Mouse (Mus musculus): Measurements from ENCODE around the gene Klk11. TPM values are rescaled to one million over a fixed set of nuclear protein-coding genes. Genes with fewer than 3 reads are reported as not detected.

Gene Klk11
- polyA plus RNA-seq, 2 experiments from 2014 or later, result 0.36 TPM; not detected in 1

DNA sequence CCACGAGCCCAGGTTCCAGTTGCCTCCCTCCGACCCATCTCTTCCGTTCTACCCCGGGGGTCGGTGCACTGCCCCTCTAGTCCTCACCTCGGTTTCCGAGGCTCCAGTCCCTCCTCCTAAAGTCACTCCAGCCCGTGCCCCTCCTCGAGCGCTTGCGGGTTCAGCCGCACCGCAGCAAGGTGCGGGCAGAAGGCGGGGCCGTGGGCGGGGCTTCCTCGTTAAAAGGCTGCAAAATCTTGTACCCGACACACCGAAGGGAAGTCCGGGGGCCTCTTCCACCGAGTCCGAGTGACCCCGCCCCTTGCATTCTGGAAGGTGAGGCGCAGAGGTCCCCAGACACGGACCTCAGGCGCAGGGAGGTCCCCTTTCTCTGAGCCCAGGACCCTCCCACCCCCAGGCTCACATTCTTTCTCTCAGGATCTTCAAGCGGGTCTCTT, 22.9 kb downstream of the Klk11 start, which contains the start of gene Klk8:
Gene Klk8, plus strand, starts transcription at position 245 of the 437 bp plus-strand sequence.
- peak; percentile 62 for ATAC-seq

- peak; percentile 73 for ATAC-seq
These were observed 23.5 kb downstream of the Klk11 start for GRCm38 (mm10) chr7:43797844-43798462.

- ATAC-seq, result no peak
These were observed 25.5 kb downstream of the Klk11 start for GRCm38 (mm10) chr7:43799876-43800275.

- ATAC-seq, result no peak
These were observed 36.6 kb downstream of the Klk11 start, which contains the start of gene Klk7 for GRCm38 (mm10) chr7:43810994-43811393. Gene Klk7, plus strand, starts transcription at chr7:43811294.

- no peak for ATAC-seq
These were observed 40.8 kb downstream of the Klk11 start for GRCm38 (mm10) chr7:43815211-43815610.

GRCm38 (mm10) chr7:43816746-43817145, 42.3 kb downstream of the Klk11 start:
- ATAC-seq, result no peak

- ATAC-seq, result no peak
These were observed 47.2 kb downstream of the Klk11 start for GRCm38 (mm10) chr7:43821581-43821980.

- no peak for ATAC-seq
These were observed 49.8 kb downstream of the Klk11 start, which contains the start of gene Klk6 for GRCm38 (mm10) chr7:43824199-43824598. Gene Klk6, plus strand, starts transcription at chr7:43824499.

DNA sequence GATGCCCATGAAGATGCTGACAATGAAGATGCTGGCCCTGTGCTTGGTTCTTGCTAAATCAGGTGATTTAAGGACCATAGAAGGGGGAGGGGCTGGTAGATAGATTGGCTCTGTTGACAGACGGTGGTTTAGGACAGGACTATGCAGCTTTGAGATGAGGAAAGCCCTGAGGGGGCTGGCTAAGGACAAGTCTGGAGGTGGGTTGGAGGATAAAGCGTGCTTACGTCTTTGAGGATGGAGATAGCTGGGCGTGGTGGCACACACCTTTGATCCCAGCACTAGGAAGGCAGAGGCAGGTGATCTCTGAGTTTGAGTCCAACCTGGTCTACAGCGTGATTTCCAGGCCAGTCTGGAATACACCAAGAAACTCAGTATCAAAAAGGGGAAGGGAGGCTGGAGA, 51.7 kb downstream of the Klk11 start:
- ATAC-seq, result no peak

DNA sequence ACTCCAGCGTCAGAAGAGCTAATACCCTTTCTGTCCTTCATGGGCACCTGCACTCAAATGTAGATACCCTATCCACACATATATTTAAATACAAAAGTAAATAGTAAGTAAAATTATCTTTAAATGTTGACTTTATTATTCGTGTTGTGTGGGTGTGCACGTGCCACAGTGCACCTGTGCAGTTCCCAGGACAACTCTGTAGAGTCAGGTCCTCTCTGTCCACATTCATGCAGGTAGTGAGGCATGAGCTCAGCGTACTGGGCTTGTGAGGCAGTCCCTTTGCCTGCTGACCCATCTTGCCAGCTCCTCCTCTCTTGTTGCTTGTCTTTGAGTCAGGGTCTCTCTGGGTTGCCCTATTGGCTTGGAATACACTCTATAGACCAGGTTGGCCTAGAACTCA, 53.3 kb downstream of the Klk11 start:
- no peak for ATAC-seq

Other genes starting within 250 kb of the Klk11 start
- not detected for gene Cd33, start 230.2 kb upstream of the Klk11 start, polyA plus RNA-seq (2017; shearing (Covaris generic))
- 1 to 10 TPM; 3.2 to 3.4 TPM for gene Zfp658, start 212.3 kb upstream of the Klk11 start, polyA plus RNA-seq (2017; shearing (Covaris generic))
- gene Zfp719, start 195.0 kb upstream of the Klk11 start, polyA plus RNA-seq (2017; shearing (Covaris generic)), result 10 to 100 TPM in 1 of 2 experiments, 1 to 10 TPM in 1; 9.4 to 10.9 TPM
- gene Zfp819, start 167.4 kb upstream of the Klk11 start, polyA plus RNA-seq (2017; shearing (Covaris generic)), result under 1 TPM in 1 of 2 experiments, not detected in 1; 0.20 TPM
- gene Ceacam18, start 139.9 kb upstream of the Klk11 start, polyA plus RNA-seq (2017; shearing (Covaris generic)), result not detected
- gene Siglece, start 114.4 kb upstream of the Klk11 start, polyA plus RNA-seq (2017; shearing (Covaris generic)), result under 1 TPM in 1 of 2 experiments, not detected in 1; 0.34 TPM
- 1 to 10 TPM; 1.2 to 1.3 TPM for gene Ctu1, start 102.6 kb upstream of the Klk11 start, polyA plus RNA-seq (2017; shearing (Covaris generic))
- not detected for gene Klk14, start 84.2 kb upstream of the Klk11 start, polyA plus RNA-seq (2017; shearing (Covaris generic))
- not detected for gene Klk13, start 62.0 kb upstream of the Klk11 start, polyA plus RNA-seq (2017; shearing (Covaris generic))
- not detected for gene Klk12, start 5.7 kb upstream of the Klk11 start, polyA plus RNA-seq (2017; shearing (Covaris generic))
- under 1 TPM in 1 of 2 experiments, not detected in 1; 0.32 TPM for gene Klk10, start 6.4 kb downstream of the Klk11 start, polyA plus RNA-seq (2017; shearing (Covaris generic))
- gene Klk9, start 17.3 kb downstream of the Klk11 start, polyA plus RNA-seq (2017; shearing (Covaris generic)), result not detected
- gene Klk8, start 23.0 kb downstream of the Klk11 start, polyA plus RNA-seq (2017; shearing (Covaris generic)), result 100 to 1,000 TPM; 179 to 197 TPM
- not detected for gene Klk7, start 36.7 kb downstream of the Klk11 start, polyA plus RNA-seq (2017; shearing (Covaris generic))
- gene Klk6, start 49.9 kb downstream of the Klk11 start, polyA plus RNA-seq (2017; shearing (Covaris generic)), result not detected
- gene Klk5, start 67.4 kb downstream of the Klk11 start, polyA plus RNA-seq (2017; shearing (Covaris generic)), result not detected
- not detected for gene Klk4, start 106.6 kb downstream of the Klk11 start, polyA plus RNA-seq (2017; shearing (Covaris generic))
- gene Klk15, start 159.1 kb downstream of the Klk11 start, polyA plus RNA-seq (2017; shearing (Covaris generic)), result not detected
- gene Klk1b8, start 176.1 kb downstream of the Klk11 start, polyA plus RNA-seq (2017; shearing (Covaris generic)), result not detected
- not detected for gene Klk1b1, start 192.1 kb downstream of the Klk11 start, polyA plus RNA-seq (2017; shearing (Covaris generic))
- gene Klk1b9, start 201.5 kb downstream of the Klk11 start, polyA plus RNA-seq (2017; shearing (Covaris generic)), result not detected
- gene Klk1b11, start 221.3 kb downstream of the Klk11 start, polyA plus RNA-seq (2017; shearing (Covaris generic)), result not detected
- not detected for gene Klk1b26, start 237.6 kb downstream of the Klk11 start, polyA plus RNA-seq (2017; shearing (Covaris generic))

All from activated CD4-positive, CD25-positive, alpha-beta regulatory T cell, adult 4 months (primary cell).